Mouse (Mus musculus) lung, adult 2 months (tissue): ENCODE results near the gene Vdr.

Experiments used
- CTCF ChIP-seq: fragments of 200-500 bp; IDR thresholded peaks from 2 replicates; pipeline ENCODE4 v1.5.1; 2011; ENCODE audit warnings: mild to moderate bottlenecking, low read length, control low read depth; ENCODE audit not compliant: insufficient read depth
- POLR2A ChIP-seq: fragments of 200-500 bp; IDR thresholded peaks from 2 replicates; pipeline ENCODE4 v1.6.1; 2011; ENCODE audit warnings: low read depth, mild to moderate bottlenecking, control low read depth, low read length, borderline replicate concordance; ENCODE audit errors: extremely low read depth

GRCm38 (mm10) chr15:97812875-97813274 lies 97.6 kb downstream of the Vdr start:
- TF ChIP-seq POLR2A (no peak), CTCF (no peak)
